Mouse (Mus musculus) small intestine, adult 2 months (tissue): ENCODE results near the gene 4833439L19Rik.

Experiments
- CTCF ChIP-seq: fragments of 200-500 bp; IDR thresholded peaks from 2 replicates; pipeline ENCODE4 v1.5.1; 2012; ENCODE audit warnings: low read depth, mild to moderate bottlenecking, control low read depth, inconsistent platforms, low read length, moderate library complexity, mixed read lengths; ENCODE audit not compliant: insufficient replicate concordance, insufficient read length; ENCODE audit errors: extremely low read depth
- POLR2A ChIP-seq: fragments of 200-500 bp; IDR thresholded peaks from 2 replicates; pipeline ENCODE4 v1.6.1; 2012; ENCODE audit warnings: low read depth, mild to moderate bottlenecking, control low read depth, inconsistent platforms, low read length, moderate library complexity

DNA sequence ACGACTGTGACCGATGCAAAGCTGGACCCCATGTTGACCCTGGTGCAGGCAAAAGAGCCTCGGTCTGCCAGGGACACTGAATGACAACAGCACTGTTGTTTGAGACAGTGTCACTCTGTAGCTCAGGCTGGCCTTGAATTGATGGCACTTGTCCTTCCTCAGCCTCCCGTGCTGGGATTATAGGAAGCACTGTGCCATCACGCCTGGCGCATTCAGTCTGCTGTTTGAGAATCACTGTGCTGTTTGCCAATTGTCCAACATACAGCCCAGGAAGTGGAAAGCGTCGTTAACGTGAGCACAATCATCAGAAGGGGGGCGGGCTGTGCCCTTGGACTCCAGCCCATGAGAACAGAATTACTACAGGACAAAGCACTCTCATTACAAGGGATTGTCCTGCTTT lies 16.9 kb upstream of the 4833439L19Rik start:
- TF ChIP-seq CTCF, result no peak
- no peak for TF ChIP-seq POLR2A
